Mouse (Mus musculus) liver, embryonic 18 days (tissue): ENCODE data around the gene Sec62. TPM values are rescaled to one million over a fixed set of nuclear protein-coding genes. Genes with fewer than 3 reads are reported as not detected.

Source experiments
- polyA plus RNA-seq: library from polyadenylated mRNA; depleted of rRNA; stranded (reverse); fragments of >200 nt; gene quantifications from 2 replicates; pipeline ENCODE4 v1.2.3, GENCODE M21; 2012; rRNA removed

Gene Sec62
- polyA plus RNA-seq: 32.6 and 33.7 TPM in 2 replicates

DNA sequence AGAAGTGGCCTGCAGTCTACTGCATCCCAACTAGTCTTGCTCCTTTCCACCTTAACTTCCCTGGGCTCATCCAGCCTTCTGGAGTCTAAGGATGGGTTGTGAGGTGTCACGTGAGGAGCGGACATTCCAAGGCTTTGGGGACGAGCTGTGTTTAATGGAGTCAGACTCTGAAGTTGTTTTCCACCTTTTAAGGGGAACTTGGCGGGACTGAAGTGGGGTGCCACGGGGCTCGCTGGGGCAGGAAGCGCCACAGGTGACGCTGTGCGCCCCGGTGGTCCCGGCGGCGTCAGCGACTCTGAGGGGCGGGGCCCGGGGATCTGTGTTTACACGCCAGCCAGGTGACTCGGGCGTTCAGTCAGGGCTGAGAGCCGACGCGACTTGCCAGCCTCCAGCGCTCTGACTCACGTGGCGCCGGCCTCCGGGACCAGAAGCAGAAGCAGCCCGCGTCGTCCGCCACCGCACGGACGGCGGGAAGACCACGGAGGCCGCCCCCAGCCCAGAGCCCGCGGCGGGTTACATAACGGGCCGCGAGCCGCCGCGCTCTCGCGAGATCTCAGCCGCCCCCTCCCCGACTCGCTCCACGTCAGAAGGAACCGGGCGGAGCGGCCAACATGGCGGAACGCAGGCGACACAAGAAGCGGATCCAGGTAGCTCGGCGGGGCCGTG, at the start of gene Sec62:
Sec62 (plus strand) TSS at position 139 of the 666 bp plus-strand sequence.

GRCm38 (mm10) chr3:30746006-30746405, 46.7 kb upstream of the Sec62 start, which contains the start of gene Samd7:
Samd7 (plus strand) TSS chr3:30746293.

DNA sequence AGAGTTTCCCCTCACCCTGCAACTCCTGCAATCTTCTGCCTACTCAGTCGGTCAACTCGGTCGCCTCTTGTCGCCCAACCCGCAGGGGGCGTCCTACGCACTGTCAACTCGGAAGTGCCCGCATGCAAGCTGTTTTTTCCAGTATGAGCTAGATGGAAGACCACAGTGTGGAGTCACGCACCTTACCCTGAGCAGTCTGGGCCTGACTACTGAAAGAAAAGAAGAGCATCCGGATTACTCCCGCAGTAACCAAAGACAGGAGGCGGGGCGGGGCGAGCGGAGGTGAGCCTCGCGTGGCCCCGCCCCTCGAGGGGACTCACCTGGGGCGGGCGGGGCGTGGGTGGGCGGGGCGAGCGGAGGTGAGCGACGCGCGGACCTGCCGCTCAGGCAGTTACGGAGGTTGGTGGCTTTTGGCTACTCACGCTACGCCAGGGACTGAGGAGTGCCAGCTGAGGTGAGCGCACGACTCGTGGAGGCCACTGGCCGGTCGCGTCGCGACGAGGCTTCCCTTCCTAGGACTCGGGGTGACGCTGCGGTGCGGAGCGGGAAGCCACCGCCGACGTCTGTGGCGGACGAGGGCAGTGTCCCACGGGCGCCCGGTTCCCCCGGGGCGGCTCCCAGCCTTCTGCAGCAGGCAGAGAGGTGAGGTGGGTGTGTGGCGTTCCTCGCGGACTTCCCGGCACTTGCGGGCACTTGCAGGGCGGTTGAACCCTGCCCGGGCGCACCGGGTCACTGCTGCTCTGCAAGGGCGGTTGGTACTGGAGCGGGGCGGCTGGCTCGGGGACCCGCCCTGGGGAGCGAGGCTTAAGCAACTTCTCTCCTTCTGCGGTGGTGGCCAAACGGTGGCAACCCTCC, 63.2 kb downstream of the Sec62 start, which contains the start of gene Gpr160:
Gpr160 (plus strand) TSS at position 347 of the 855 bp plus-strand sequence.

Other genes with a start within 250 kb of the Sec62 start
- gene Mecom, start 244.9 kb upstream of the Sec62 start, polyA plus RNA-seq: 1.0 and 1.2 TPM in 2 replicates
- gene Actrt3, start 192.9 kb upstream of the Sec62 start, polyA plus RNA-seq: not detected in 2 replicates
- 5.1 and 5.7 TPM in 2 replicates for gene Mynn, start 190.8 kb upstream of the Sec62 start, polyA plus RNA-seq
- not detected in 2 replicates for gene Lrriq4, start 148.4 kb upstream of the Sec62 start, polyA plus RNA-seq
- 0.02 and 0.05 TPM in 2 replicates for gene Lrrc34, start 145.0 kb upstream of the Sec62 start, polyA plus RNA-seq
- not detected in 2 replicates for gene Lrrc31, start 93.0 kb upstream of the Sec62 start, polyA plus RNA-seq
- gene Samd7, start 46.6 kb upstream of the Sec62 start, polyA plus RNA-seq: 0.02 and 0.04 TPM in 2 replicates
- gene Gpr160, start 63.1 kb downstream of the Sec62 start, polyA plus RNA-seq: 2.5 and 3.2 TPM in 2 replicates
- 3.3 and 4.0 TPM in 2 replicates for gene Phc3, start 176.5 kb downstream of the Sec62 start, polyA plus RNA-seq
- gene Prkci, start 202.9 kb downstream of the Sec62 start, polyA plus RNA-seq: 5.9 and 6.9 TPM in 2 replicates